Mouse (Mus musculus): ENCODE results near the gene Gm20671.
"Not testable (repeated sequence)": the region's sequence is repeated elsewhere in the genome, so short reads cannot be mapped to it uniquely, and the experiment has no call there.

DNA sequence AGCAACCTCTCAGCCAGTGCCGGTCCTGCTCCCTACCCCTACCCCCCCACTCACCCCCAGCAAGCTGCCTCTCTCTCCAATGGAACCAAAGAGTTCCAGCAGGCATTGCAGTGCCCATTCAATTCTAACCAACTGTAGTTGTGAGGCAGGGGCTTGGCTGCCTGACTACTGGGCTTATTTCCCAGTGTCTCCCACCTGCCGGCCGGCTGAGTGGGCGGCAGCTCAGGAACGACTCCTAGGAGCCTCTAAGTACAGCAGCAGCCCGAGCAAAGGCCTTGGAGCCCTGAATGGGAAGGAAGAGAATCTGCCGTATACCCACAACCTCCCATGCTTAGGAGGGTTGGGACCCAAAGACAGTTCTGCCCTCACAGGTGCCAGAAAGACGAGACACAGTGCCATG, 86.1 kb downstream of the Gm20671 start:
- not testable (repeated sequence) for TF ChIP-seq POLR2A (IDR thresholded peaks at IDR 0.05; ENCODE audit: low read depth, low read length); CTCF (IDR thresholded peaks at IDR 0.05; ENCODE audit: extremely low read depth, insufficient read depth, insufficient read length, insufficient replicate concordance)

All from spleen, adult 2 months (tissue).